Mouse (Mus musculus): Measurements from ENCODE around the gene Sh3d19.
"Not testable (repeated sequence)": the region's sequence is repeated elsewhere in the genome, so short reads cannot be mapped to it uniquely, and the experiment has no call there.

Gene Sh3d19

GRCm38 (mm10) chr3:85981761-85982160, 10.9 kb downstream of the Sh3d19 start:
- not testable (repeated sequence) for DNase-seq

- no peak for DNase-seq
Observed at GRCm38 (mm10) chr3:85984537-85984936, 13.6 kb downstream of the Sh3d19 start.

- no peak for DNase-seq
Observed at GRCm38 (mm10) chr3:85987225-85987624, 16.3 kb downstream of the Sh3d19 start.

- DNase-seq = no peak
Observed at GRCm38 (mm10) chr3:85991140-85991801, 20.4 kb downstream of the Sh3d19 start.

GRCm38 (mm10) chr3:85991802-85992156, 20.9 kb downstream of the Sh3d19 start:
- no peak for DNase-seq

GRCm38 (mm10) chr3:85993744-85994143, 22.8 kb downstream of the Sh3d19 start:
- no peak for DNase-seq

- DNase-seq = no peak
Observed at GRCm38 (mm10) chr3:85994645-85995044, 23.7 kb downstream of the Sh3d19 start.

- DNase-seq = no peak
Observed at GRCm38 (mm10) chr3:86001271-86001670, 30.4 kb downstream of the Sh3d19 start.

GRCm38 (mm10) chr3:86002423-86002822, 31.5 kb downstream of the Sh3d19 start, which contains the start of gene Prss48:
Gene Prss48, minus strand, starts transcription at chr3:86002491.
- DNase-seq = no peak

- no peak for DNase-seq
Observed at GRCm38 (mm10) chr3:86002940-86003339, 32.0 kb downstream of the Sh3d19 start.

GRCm38 (mm10) chr3:86004751-86005150, 33.8 kb downstream of the Sh3d19 start:
- no peak for DNase-seq

GRCm38 (mm10) chr3:86010618-86011017, 39.7 kb downstream of the Sh3d19 start:
- DNase-seq = no peak

GRCm38 (mm10) chr3:86011373-86011772, 40.5 kb downstream of the Sh3d19 start:
- DNase-seq = no peak

- DNase-seq = no peak
Observed at GRCm38 (mm10) chr3:86011833-86012232, 40.9 kb downstream of the Sh3d19 start.

- no peak for DNase-seq
Observed at GRCm38 (mm10) chr3:86013837-86014236, 42.9 kb downstream of the Sh3d19 start.

- DNase-seq = no peak
Observed at GRCm38 (mm10) chr3:86016965-86017364, 46.1 kb downstream of the Sh3d19 start.

- DNase-seq = peak; percentile 58
Observed at GRCm38 (mm10) chr3:86017484-86017883, 46.6 kb downstream of the Sh3d19 start.

- DNase-seq = no peak
Observed at GRCm38 (mm10) chr3:86020921-86021650, 50.2 kb downstream of the Sh3d19 start.

GRCm38 (mm10) chr3:86021651-86022050, 50.7 kb downstream of the Sh3d19 start:
- peak; percentile 63 for DNase-seq

- DNase-seq = no peak
Observed at GRCm38 (mm10) chr3:86024065-86024795, 53.3 kb downstream of the Sh3d19 start.

GRCm38 (mm10) chr3:86025341-86026137, 54.6 kb downstream of the Sh3d19 start:
- no peak for DNase-seq

- DNase-seq = no peak
Observed at GRCm38 (mm10) chr3:86028658-86029375, 57.9 kb downstream of the Sh3d19 start.

All from layer of hippocampus, adult 9-11 months (tissue).